Mouse (Mus musculus) lung, embryonic 15.5 days (tissue): ENCODE results near the gene RPS10-NUDT3. TPM values are rescaled to one million over a fixed set of nuclear protein-coding genes. Genes with fewer than 3 reads are reported as not detected.

ENCODE experiments used
- ATAC-seq: fragments of 200-750 bp; cut with Nextera tagmentation; 2 replicates; pipeline ENCODE4 v1.8.0; 2017; ENCODE audit warnings: moderate number of reproducible peaks, borderline replicate concordance; ENCODE audit not compliant: low FRiP score, low TSS enrichment; ENCODE audit errors: extremely low read depth
- H3K27ac ChIP-seq: fragments of 300-500 bp; sonication (generic); 2 replicates; pipeline ENCODE4 v1.5.1; 2015; ENCODE audit warnings: moderate library complexity, mild to moderate bottlenecking, inconsistent platforms
- H3K27me3 ChIP-seq: fragments of 300-500 bp; sonication (generic); 2 replicates; pipeline ENCODE4 v1.6.1; 2015; ENCODE audit warnings: inconsistent platforms
- H3K36me3 ChIP-seq: fragments of 300-500 bp; sonication (generic); 2 replicates; pipeline ENCODE4 v1.6.1; 2015; ENCODE audit warnings: inconsistent platforms
- H3K4me1 ChIP-seq: fragments of 300-500 bp; sonication (generic); 2 replicates; pipeline ENCODE4 v1.6.1; 2015; ENCODE audit warnings: inconsistent platforms
- H3K4me2 ChIP-seq: fragments of 300-500 bp; sonication (generic); 2 replicates; pipeline ENCODE4 v1.6.1; 2015; ENCODE audit warnings: inconsistent platforms, mild to moderate bottlenecking, moderate library complexity
- H3K4me3 ChIP-seq: fragments of 300-500 bp; sonication (generic); 2 replicates; pipeline ENCODE4 v1.5.1; 2015; ENCODE audit warnings: mild to moderate bottlenecking, inconsistent platforms
- H3K9ac ChIP-seq: fragments of 300-500 bp; sonication (generic); 2 replicates; pipeline ENCODE4 v1.6.1; 2015; ENCODE audit warnings: inconsistent platforms
- H3K9me3 ChIP-seq: fragments of 300-500 bp; sonication (generic); 2 replicates; pipeline ENCODE4 v1.6.1; 2016; ENCODE audit warnings: inconsistent platforms
- WGBS: fragments of 180-500 bp; shearing (Covaris S2); methylation state at CpG from one replicate; pipeline ENCODE4 v1.1.7; 2015; 5-methylcytosine and 5-hydroxymethylcytosine counted together
- polyA plus RNA-seq: library from polyadenylated mRNA; unstranded; fragments of >200 nt; fragmentation: Nextera tagmentation; extraction: Ambion mirVana; gene quantifications from 2 replicates; pipeline ENCODE4 v1.2.1, GENCODE M21; 2015

Gene RPS10-NUDT3
- polyA plus RNA-seq, 1 experiment from 2014 or later, result not detected

GRCm38 (mm10) chr17:27600869-27601268, 34.2 kb downstream of the RPS10-NUDT3 start:
- H3K9me3 ChIP-seq, result no peaks in the 10 kb centered on the region
- no peak overlapping the region for H3K27ac ChIP-seq
- H3K4me1 ChIP-seq, result peaks cover 16% of the 10 kb centered on the region
- no peak for ATAC-seq
- peaks cover 9% of the 10 kb centered on the region; the same call in 1 of the 2 replicates for H3K36me3 ChIP-seq
- WGBS, result 65% methylated on average over 5 of the region's 5 CpGs
- H3K9ac ChIP-seq, result no peak overlapping the region
- no peak overlapping the region for H3K4me2 ChIP-seq
- no peak overlapping the region for H3K4me3 ChIP-seq
- H3K27me3 ChIP-seq, result no peaks in the 10 kb centered on the region

- Histone ChIP-seq H3K27ac (no peak overlapping the region), H3K4me3 (no peak overlapping the region), H3K4me2 (no peak overlapping the region), H3K4me1 (peaks cover 16% of the 10 kb centered on the region), H3K27me3 (no peaks in the 10 kb centered on the region), H3K36me3 (peaks cover 15% of the 10 kb centered on the region; the same call in 1 of the 2 replicates), H3K9ac (no peak overlapping the region), H3K9me3 (no peaks in the 10 kb centered on the region)
- 86% methylated on average over 3 of the region's 3 CpGs for WGBS
- no peak for ATAC-seq
These were observed 34.7 kb downstream of the RPS10-NUDT3 start for GRCm38 (mm10) chr17:27600286-27600685.

- Histone ChIP-seq H3K4me2 (no peak overlapping the region), H3K27ac (peak overlapping the region; percentile 4; the same call in 1 of the 2 replicates), H3K36me3 (peaks cover 39% of the 10 kb centered on the region), H3K27me3 (no peaks in the 10 kb centered on the region), H3K4me1 (peaks cover 16% of the 10 kb centered on the region), H3K9ac (no peak overlapping the region), H3K9me3 (no peaks in the 10 kb centered on the region), H3K4me3 (no peak overlapping the region)
- WGBS, result 34% methylated on average over 21 of the region's 21 CpGs
- ATAC-seq, result peak; percentile 35; the same call in 1 of the 2 replicates
These were observed 38.4 kb downstream of the RPS10-NUDT3 start for GRCm38 (mm10) chr17:27596376-27597190.

GRCm38 (mm10) chr17:27595659-27596375, 39.2 kb downstream of the RPS10-NUDT3 start:
- H3K4me1 ChIP-seq, result peaks cover 12% of the 10 kb centered on the region
- H3K36me3 ChIP-seq, result peaks cover 43% of the 10 kb centered on the region
- H3K9ac ChIP-seq, result no peak overlapping the region
- no peaks in the 10 kb centered on the region for H3K27me3 ChIP-seq
- H3K27ac ChIP-seq, result 0 out of 2 replicates have a peak overlapping the region, but pooled peaks have one; percentile 9
- no peaks in the 10 kb centered on the region for H3K9me3 ChIP-seq
- WGBS, result 69% methylated on average over 15 of the region's 15 CpGs
- no peak for ATAC-seq
- no peak overlapping the region for H3K4me3 ChIP-seq
- no peak overlapping the region for H3K4me2 ChIP-seq

- Histone ChIP-seq H3K9ac (no peak overlapping the region), H3K9me3 (no peaks in the 10 kb centered on the region), H3K4me2 (no peak overlapping the region), H3K27ac (no peak overlapping the region), H3K4me1 (peaks cover 9% of the 10 kb centered on the region), H3K27me3 (no peaks in the 10 kb centered on the region), H3K4me3 (no peak overlapping the region), H3K36me3 (peaks cover 45% of the 10 kb centered on the region)
- WGBS, result 95% methylated on average over 7 of the region's 7 CpGs
- no peak for ATAC-seq
These were observed 42.5 kb downstream of the RPS10-NUDT3 start for GRCm38 (mm10) chr17:27592565-27592910.

DNA sequence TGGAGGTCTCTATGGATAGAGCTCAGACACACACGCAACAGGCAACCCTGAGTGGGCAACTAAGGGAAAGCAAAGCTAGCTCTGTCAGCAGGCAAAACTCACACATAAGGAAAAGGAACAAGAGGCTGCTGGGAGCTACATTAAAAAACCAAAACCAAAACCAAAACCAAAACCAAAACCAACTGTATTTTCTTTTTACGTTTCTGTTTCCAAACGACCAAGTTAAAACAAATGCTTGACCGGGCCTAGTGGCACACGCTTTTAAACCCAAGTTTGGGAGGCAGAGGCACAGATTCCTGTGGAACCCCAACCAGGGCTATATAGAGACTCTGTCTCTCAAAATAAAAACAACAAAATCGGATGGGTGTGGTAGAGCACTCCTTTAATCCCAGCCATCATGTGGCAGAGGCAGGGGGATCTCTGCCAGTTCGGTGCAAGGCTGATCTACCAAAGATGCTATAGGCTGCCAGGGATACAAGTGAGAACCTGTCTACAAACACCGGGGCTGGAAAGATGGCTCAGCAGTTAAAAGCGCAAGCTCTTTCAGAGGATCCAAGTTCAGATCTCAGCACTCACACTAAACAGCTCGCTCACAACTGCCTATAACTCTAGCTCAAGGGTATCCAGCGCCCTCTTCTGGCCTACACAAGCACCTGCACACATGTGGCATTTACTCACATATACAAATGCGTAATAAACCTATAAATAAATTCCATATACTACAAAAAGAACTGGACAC, 43.0 kb downstream of the RPS10-NUDT3 start:
- peaks cover 45% of the 10 kb centered on the region for H3K36me3 ChIP-seq
- no peak for ATAC-seq
- WGBS, result 88% methylated on average over 12 of the region's 12 CpGs

GRCm38 (mm10) chr17:27588231-27588630, 46.8 kb downstream of the RPS10-NUDT3 start:
- ATAC-seq, result no peak
- no peaks in the 10 kb centered on the region for H3K9me3 ChIP-seq
- H3K4me3 ChIP-seq, result no peak overlapping the region
- no peak overlapping the region for H3K4me2 ChIP-seq
- no peaks in the 10 kb centered on the region for H3K27me3 ChIP-seq
- no peak overlapping the region for H3K9ac ChIP-seq
- 76% methylated on average over 8 of the region's 8 CpGs for WGBS
- H3K27ac ChIP-seq, result no peak overlapping the region
- H3K36me3 ChIP-seq, result peaks cover 32% of the 10 kb centered on the region
- no peaks in the 10 kb centered on the region for H3K4me1 ChIP-seq

More for the DNA sequence above, 43.0 kb downstream of the RPS10-NUDT3 start:
- Histone ChIP-seq H3K4me3 (no peak overlapping the region), H3K9ac (no peak overlapping the region), H3K27me3 (no peaks in the 10 kb centered on the region), H3K27ac (no peak overlapping the region), H3K4me2 (no peak overlapping the region), H3K4me1 (peaks cover 7% of the 10 kb centered on the region), H3K9me3 (no peaks in the 10 kb centered on the region)

DNA sequence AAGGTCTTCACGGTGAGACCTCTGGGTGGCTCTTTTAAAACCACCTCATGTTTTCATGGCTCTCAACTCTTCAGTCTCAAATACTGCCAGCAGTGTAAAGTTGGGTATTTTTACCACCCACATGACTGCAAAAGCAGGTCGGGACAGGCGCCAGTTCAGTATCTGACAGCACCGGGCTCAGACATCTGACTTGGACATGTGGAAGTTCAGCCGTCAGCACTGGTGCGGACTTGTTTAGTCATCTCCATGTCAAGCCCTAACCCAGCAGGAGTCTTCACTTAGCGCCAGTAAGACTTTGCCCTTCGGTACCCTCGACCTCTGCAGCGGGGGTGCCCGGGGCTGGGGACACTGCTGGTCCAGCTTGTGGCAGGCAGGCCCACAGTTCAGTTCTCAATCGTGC, 47.8 kb downstream of the RPS10-NUDT3 start:
- no peaks in the 10 kb centered on the region for H3K27me3 ChIP-seq
- H3K9me3 ChIP-seq, result no peaks in the 10 kb centered on the region
- 68% methylated on average over 12 of the region's 12 CpGs for WGBS
- H3K27ac ChIP-seq, result no peak overlapping the region
- ATAC-seq, result no peak
- no peak overlapping the region for H3K4me2 ChIP-seq
- H3K4me3 ChIP-seq, result no peak overlapping the region
- H3K9ac ChIP-seq, result no peak overlapping the region
- H3K4me1 ChIP-seq, result no peaks in the 10 kb centered on the region
- H3K36me3 ChIP-seq, result peaks cover 32% of the 10 kb centered on the region

- ATAC-seq, result no peak
- H3K4me3 ChIP-seq, result no peak overlapping the region
- H3K4me1 ChIP-seq, result no peaks in the 10 kb centered on the region
- 53% methylated on average over 9 of the region's 9 CpGs for WGBS
- H3K36me3 ChIP-seq, result peaks cover 38% of the 10 kb centered on the region
- H3K27ac ChIP-seq, result no peak overlapping the region
- H3K9me3 ChIP-seq, result no peaks in the 10 kb centered on the region
- H3K4me2 ChIP-seq, result no peak overlapping the region
- H3K27me3 ChIP-seq, result no peaks in the 10 kb centered on the region
- H3K9ac ChIP-seq, result no peak overlapping the region
These were observed 48.4 kb downstream of the RPS10-NUDT3 start for GRCm38 (mm10) chr17:27586661-27587060.

- Histone ChIP-seq H3K9ac (no peak overlapping the region), H3K9me3 (no peaks in the 10 kb centered on the region), H3K4me1 (no peaks in the 10 kb centered on the region), H3K4me2 (no peak overlapping the region), H3K4me3 (no peak overlapping the region), H3K36me3 (peaks cover 64% of the 10 kb centered on the region), H3K27me3 (no peaks in the 10 kb centered on the region), H3K27ac (no peak overlapping the region)
- 83% methylated on average over 13 of the region's 13 CpGs for WGBS
- no peak for ATAC-seq
These were observed 51.7 kb downstream of the RPS10-NUDT3 start for GRCm38 (mm10) chr17:27583185-27583894.

GRCm38 (mm10) chr17:27580392-27581068, 54.5 kb downstream of the RPS10-NUDT3 start:
- Histone ChIP-seq H3K9ac (no peak overlapping the region), H3K9me3 (no peaks in the 10 kb centered on the region), H3K4me3 (no peak overlapping the region), H3K4me2 (no peak overlapping the region), H3K27ac (no peak overlapping the region), H3K27me3 (no peaks in the 10 kb centered on the region), H3K36me3 (peaks cover 60% of the 10 kb centered on the region), H3K4me1 (peaks cover 12% of the 10 kb centered on the region)
- no peak for ATAC-seq
- WGBS, result 85% methylated on average over 20 of the region's 20 CpGs
